Mouse (Mus musculus): Measurements from ENCODE around the gene Pstk.
A peak's percentile ranks its signal among the peaks of the same experiment; 100 is the strongest.
"Not testable (repeated sequence)": the region's sequence is repeated elsewhere in the genome, so short reads cannot be mapped to it uniquely, and the experiment has no call there.

The Pstk gene

GRCm38 (mm10) chr7:131356105-131356504 lies 14.8 kb upstream of the Pstk start:
- TF ChIP-seq POU5F1 (IDR thresholded peaks at IDR 0.05; ENCODE audit: borderline replicate concordance, low read length) (no peak), NANOG (IDR thresholded peaks at IDR 0.05; ENCODE audit: borderline replicate concordance, low read length) (no peak), CTCF (conservative IDR thresholded peaks at IDR 0.05; ENCODE audit: low read length) (no peak)
- H3K36me3 ChIP-seq (ENCODE audit: insufficient read depth, low read length) = peaks cover 84% of the 10 kb centered on the region
- H3K4me1 ChIP-seq (replicated peaks; ENCODE audit: low read depth, low read length) = peaks cover 3% of the 10 kb centered on the region
- H3K27me3 ChIP-seq (ENCODE audit: insufficient read depth, low read length) = no peaks in the 10 kb centered on the region
- no peak overlapping the region for H3K4me3 ChIP-seq (replicated peaks; ENCODE audit: low read length)
- H3K9me3 ChIP-seq (ENCODE audit: low read length) = no peaks in the 10 kb centered on the region

DNA sequence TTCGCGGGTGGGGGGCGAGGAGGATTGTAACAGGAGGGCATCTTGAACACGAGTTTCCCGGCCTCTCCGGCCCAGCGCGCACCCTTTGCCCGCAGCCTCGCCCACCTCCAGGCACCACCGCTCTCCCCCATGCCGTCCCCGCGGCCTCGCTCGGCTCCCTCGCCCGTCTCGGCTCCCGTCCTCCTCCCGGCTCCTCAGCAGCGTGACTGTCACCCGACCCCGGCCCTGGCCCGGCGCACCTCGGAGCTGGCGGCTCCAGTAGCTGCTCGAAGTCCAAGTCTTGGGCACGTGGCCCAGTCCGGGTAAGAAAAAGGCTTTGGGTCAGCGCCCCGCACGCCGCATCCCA lies 8.7 kb upstream of the Pstk start:
- Histone ChIP-seq H3K36me3 (ENCODE audit: insufficient read depth, low read length) (peaks cover 37% of the 10 kb centered on the region), H3K9me3 (ENCODE audit: low read length) (no peaks in the 10 kb centered on the region), H3K4me1 (replicated peaks; ENCODE audit: low read depth, low read length) (peaks cover 19% of the 10 kb centered on the region), H3K4me3 (replicated peaks; ENCODE audit: low read length) (peak overlapping the region; percentile 96), H3K27me3 (ENCODE audit: insufficient read depth, low read length) (peaks cover 17% of the 10 kb centered on the region)
- no peak for TF ChIP-seq CTCF (conservative IDR thresholded peaks at IDR 0.05; ENCODE audit: low read length)
- TF ChIP-seq POU5F1 (IDR thresholded peaks at IDR 0.05; ENCODE audit: borderline replicate concordance, low read length) = no peak
- TF ChIP-seq NANOG (IDR thresholded peaks at IDR 0.05; ENCODE audit: borderline replicate concordance, low read length) = no peak

GRCm38 (mm10) chr7:131362615-131363300 lies 8.2 kb upstream of the Pstk start, which contains the start of gene 2310057M21Rik:
2310057M21Rik (minus strand) TSS chr7:131362759.
- peak within 1 kb of the TSS; percentile 96 for H3K4me3 ChIP-seq (replicated peaks; ENCODE audit: low read length)
- H3K36me3 ChIP-seq (ENCODE audit: insufficient read depth, low read length) = peaks cover 32% of the 10 kb centered on the region
- H3K9me3 ChIP-seq (ENCODE audit: low read length) = no peaks in the 10 kb centered on the region
- TF ChIP-seq CTCF (conservative IDR thresholded peaks at IDR 0.05; ENCODE audit: low read length) = no peak
- TF ChIP-seq POU5F1 (IDR thresholded peaks at IDR 0.05; ENCODE audit: borderline replicate concordance, low read length) = no peak
- TF ChIP-seq NANOG (IDR thresholded peaks at IDR 0.05; ENCODE audit: borderline replicate concordance, low read length) = no peak
- H3K27me3 ChIP-seq (ENCODE audit: insufficient read depth, low read length) = peaks cover 18% of the 10 kb centered on the region
- peaks cover 19% of the 10 kb centered on the region for H3K4me1 ChIP-seq (replicated peaks; ENCODE audit: low read depth, low read length)

GRCm38 (mm10) chr7:131364131-131364530 lies 6.8 kb upstream of the Pstk start:
- Histone ChIP-seq H3K4me1 (replicated peaks; ENCODE audit: low read depth, low read length) (peaks cover 19% of the 10 kb centered on the region), H3K4me3 (replicated peaks; ENCODE audit: low read length) (no peak overlapping the region), H3K36me3 (ENCODE audit: insufficient read depth, low read length) (peaks cover 18% of the 10 kb centered on the region), H3K27me3 (ENCODE audit: insufficient read depth, low read length) (peaks cover 18% of the 10 kb centered on the region), H3K9me3 (ENCODE audit: low read length) (no peaks in the 10 kb centered on the region)
- TF ChIP-seq CTCF (conservative IDR thresholded peaks at IDR 0.05; ENCODE audit: low read length) (no peak), POU5F1 (IDR thresholded peaks at IDR 0.05; ENCODE audit: borderline replicate concordance, low read length) (no peak), NANOG (IDR thresholded peaks at IDR 0.05; ENCODE audit: borderline replicate concordance, low read length) (no peak)

GRCm38 (mm10) chr7:131371470-131371860 lies 524 bp downstream of the Pstk start:
- TF ChIP-seq POU5F1 (IDR thresholded peaks at IDR 0.05; ENCODE audit: borderline replicate concordance, low read length) (no peak), CTCF (conservative IDR thresholded peaks at IDR 0.05; ENCODE audit: low read length) (no peak), NANOG (IDR thresholded peaks at IDR 0.05; ENCODE audit: borderline replicate concordance, low read length) (no peak)

DNA sequence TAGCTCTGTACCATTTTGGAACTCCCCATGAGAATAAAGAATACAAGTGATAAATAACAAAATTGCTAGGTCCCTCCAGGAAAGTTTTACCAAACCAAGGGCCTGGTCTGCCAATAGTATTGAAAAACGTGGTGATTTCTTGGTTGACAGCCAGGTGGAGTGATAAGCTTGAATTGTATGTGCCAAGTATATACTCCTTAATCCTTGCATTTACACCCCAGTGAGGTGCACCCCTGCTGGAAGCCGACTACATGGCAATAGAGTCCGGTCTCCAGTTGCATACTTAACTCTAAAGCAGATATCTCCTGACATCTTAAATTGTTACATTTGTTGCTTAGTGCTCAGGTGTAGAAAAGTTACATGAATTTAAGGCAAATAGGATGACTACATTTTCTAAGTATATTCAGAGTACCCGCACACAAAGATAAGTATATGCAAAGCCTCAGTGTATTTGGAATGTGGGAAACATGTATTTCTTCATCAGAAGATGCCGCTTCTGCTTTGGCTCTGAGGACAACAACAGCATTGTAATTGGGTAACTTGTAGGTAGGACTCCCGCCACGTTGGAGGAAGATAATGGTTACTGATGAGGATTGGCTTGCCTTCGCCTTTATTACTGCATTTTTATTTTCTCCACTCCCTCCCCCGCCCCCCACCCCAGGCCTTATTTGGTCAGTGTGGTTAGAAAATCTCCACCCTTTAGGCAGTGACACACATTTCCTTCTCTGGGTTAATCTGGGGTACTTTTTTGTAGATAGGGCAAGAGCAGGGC lies 1.1 kb downstream of the Pstk start:
- no peak for TF ChIP-seq CTCF (conservative IDR thresholded peaks at IDR 0.05; ENCODE audit: low read length)
- no peak for TF ChIP-seq NANOG (IDR thresholded peaks at IDR 0.05; ENCODE audit: borderline replicate concordance, low read length)
- TF ChIP-seq POU5F1 (IDR thresholded peaks at IDR 0.05; ENCODE audit: borderline replicate concordance, low read length) = no peak

More at GRCm38 (mm10) chr7:131371470-131371860, 524 bp downstream of the Pstk start:
- peaks cover 5% of the 10 kb centered on the region for H3K27me3 ChIP-seq (ENCODE audit: insufficient read depth, low read length)
- H3K4me3 ChIP-seq (replicated peaks; ENCODE audit: low read length) = peak overlapping the region; percentile 96
- H3K4me1 ChIP-seq (replicated peaks; ENCODE audit: low read depth, low read length) = peaks cover 19% of the 10 kb centered on the region
- no peaks in the 10 kb centered on the region for H3K9me3 ChIP-seq (ENCODE audit: low read length)
- peaks cover 15% of the 10 kb centered on the region for H3K36me3 ChIP-seq (ENCODE audit: insufficient read depth, low read length)

GRCm38 (mm10) chr7:131391761-131392160 lies 20.8 kb downstream of the Pstk start:
- H3K27me3 ChIP-seq (ENCODE audit: insufficient read depth, low read length); H3K4me3 ChIP-seq (replicated peaks; ENCODE audit: low read length): not testable (repeated sequence)

More for the DNA sequence above, 1.1 kb downstream of the Pstk start:
- peak overlapping the region; percentile 96 for H3K4me3 ChIP-seq (replicated peaks; ENCODE audit: low read length)
- H3K4me1 ChIP-seq (replicated peaks; ENCODE audit: low read depth, low read length) = peaks cover 19% of the 10 kb centered on the region
- H3K36me3 ChIP-seq (ENCODE audit: insufficient read depth, low read length) = peaks cover 15% of the 10 kb centered on the region
- peaks cover 2% of the 10 kb centered on the region for H3K27me3 ChIP-seq (ENCODE audit: insufficient read depth, low read length)
- no peaks in the 10 kb centered on the region for H3K9me3 ChIP-seq (ENCODE audit: low read length)

GRCm38 (mm10) chr7:131409321-131409987 lies 38.5 kb downstream of the Pstk start:
- Histone ChIP-seq H3K27me3 (ENCODE audit: insufficient read depth, low read length) (no peaks in the 10 kb centered on the region), H3K9me3 (ENCODE audit: low read length) (no peaks in the 10 kb centered on the region), H3K4me1 (replicated peaks; ENCODE audit: low read depth, low read length) (peaks cover 20% of the 10 kb centered on the region), H3K4me3 (replicated peaks; ENCODE audit: low read length) (peak overlapping the region; percentile 97), H3K36me3 (ENCODE audit: insufficient read depth, low read length) (peaks cover 4% of the 10 kb centered on the region; the same call in 1 of the 2 replicates)
- TF ChIP-seq POU5F1 (IDR thresholded peaks at IDR 0.05; ENCODE audit: borderline replicate concordance, low read length) (no peak), CTCF (conservative IDR thresholded peaks at IDR 0.05; ENCODE audit: low read length) (no peak), NANOG (IDR thresholded peaks at IDR 0.05; ENCODE audit: borderline replicate concordance, low read length) (no peak)

More at GRCm38 (mm10) chr7:131391761-131392160, 20.8 kb downstream of the Pstk start:
- not testable (repeated sequence) for H3K9me3 ChIP-seq (ENCODE audit: low read length); H3K4me1 ChIP-seq (replicated peaks; ENCODE audit: low read depth, low read length)
- peaks cover 49% of the 10 kb centered on the region for H3K36me3 ChIP-seq (ENCODE audit: insufficient read depth, low read length)

All from E14TG2a.4 (cell line).